Mouse (Mus musculus): ENCODE data around the gene Kpna6. TPM values are rescaled to one million over a fixed set of nuclear protein-coding genes. Genes with fewer than 3 reads are reported as not detected.

The Kpna6 gene
- polyA plus RNA-seq, 1 experiment from 2014 or later, result 3.7 TPM

DNA sequence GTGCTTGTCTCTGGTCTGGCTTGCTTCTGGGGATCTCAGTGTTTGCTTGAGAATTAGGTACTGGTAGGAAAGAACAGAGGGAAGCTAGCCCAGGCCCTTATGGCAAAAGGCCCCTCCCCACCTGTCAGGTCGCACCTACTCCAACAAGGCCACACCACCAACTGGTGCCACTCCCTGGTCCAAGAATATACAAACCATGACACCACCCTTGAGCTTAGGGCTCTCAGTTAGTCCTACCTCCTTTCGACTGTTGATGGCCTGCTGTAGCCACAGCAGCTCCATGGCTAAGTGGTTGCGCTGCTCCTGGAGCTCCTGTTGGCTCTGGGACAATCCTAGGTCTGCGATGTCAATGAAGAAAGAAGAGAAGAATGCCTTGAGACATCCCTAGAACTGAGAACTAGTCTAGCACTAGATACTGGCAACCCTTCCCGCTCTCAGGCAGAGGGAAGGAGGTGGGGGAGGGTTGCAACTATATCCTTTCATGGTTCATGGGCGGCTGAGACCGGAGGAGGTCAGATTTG, 55.4 kb downstream of the Kpna6 start:
- H3K27me3 ChIP-seq (ENCODE audit: insufficient read depth, low read length), result no peaks in the 10 kb centered on the region
- no peak overlapping the region for H3K27ac ChIP-seq (ENCODE audit: low read depth)
- no peak for DNase-seq
- no peak for ATAC-seq
- no peak overlapping the region for H3K4me3 ChIP-seq (ENCODE audit: low read depth, low read length)
- no peak overlapping the region for H3K4me2 ChIP-seq (ENCODE audit: low read depth, low read length)
- peaks cover 2% of the 10 kb centered on the region; the same call in 1 of the 2 replicates for H3K36me3 ChIP-seq (replicated peaks; ENCODE audit: insufficient read depth, low read length)
- H3K9ac ChIP-seq (replicated peaks), result no peak overlapping the region
- no peak for TF ChIP-seq EP300 (IDR thresholded peaks at IDR 0.05; ENCODE audit: low read depth)
- no peak for TF ChIP-seq CTCF (IDR thresholded peaks at IDR 0.05; ENCODE audit: low read depth)
- H3K4me1 ChIP-seq (ENCODE audit: insufficient read depth), result peaks cover 8% of the 10 kb centered on the region; the same call in 1 of the 2 replicates
- no peaks in the 10 kb centered on the region for H3K9me3 ChIP-seq (ENCODE audit: low read length)
- WGBS (ENCODE audit: insufficient replicate concordance), result 90% methylated on average over 7 of the region's 7 CpGs

DNA sequence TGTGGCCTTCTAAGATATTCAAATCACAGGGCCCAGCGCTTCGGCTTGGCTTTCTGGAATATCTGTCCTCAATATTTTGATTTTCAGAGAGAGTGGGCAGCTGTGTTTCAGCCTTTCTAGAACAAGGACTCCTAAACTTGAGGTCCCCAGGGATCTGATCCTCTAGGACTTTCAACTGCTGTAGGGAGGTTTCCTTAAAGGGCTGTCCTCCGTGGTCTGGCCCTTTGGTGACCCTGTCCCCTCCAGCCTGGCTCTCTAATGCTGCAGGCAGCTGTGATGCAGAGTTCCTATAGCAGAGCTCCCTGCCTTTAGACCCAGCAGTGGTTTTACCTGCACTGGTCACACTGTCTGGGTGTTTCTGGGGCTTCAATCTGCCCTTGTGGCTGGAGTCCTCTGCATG, 55.9 kb downstream of the Kpna6 start:
- ATAC-seq, result no peak
- H3K9ac ChIP-seq (replicated peaks), result no peak overlapping the region
- no peaks in the 10 kb centered on the region for H3K27me3 ChIP-seq (ENCODE audit: insufficient read depth, low read length)
- no peak for DNase-seq
- H3K4me2 ChIP-seq (ENCODE audit: low read depth, low read length), result no peak overlapping the region
- H3K27ac ChIP-seq (ENCODE audit: low read depth), result no peak overlapping the region
- peaks cover 8% of the 10 kb centered on the region; the same call in 1 of the 2 replicates for H3K4me1 ChIP-seq (ENCODE audit: insufficient read depth)
- TF ChIP-seq CTCF (IDR thresholded peaks at IDR 0.05; ENCODE audit: low read depth) (no peak), EP300 (IDR thresholded peaks at IDR 0.05; ENCODE audit: low read depth) (no peak)
- H3K4me3 ChIP-seq (ENCODE audit: low read depth, low read length), result no peak overlapping the region
- no peaks in the 10 kb centered on the region for H3K9me3 ChIP-seq (ENCODE audit: low read length)
- H3K36me3 ChIP-seq (replicated peaks; ENCODE audit: insufficient read depth, low read length), result peaks cover 2% of the 10 kb centered on the region; the same call in 1 of the 2 replicates
- 85% methylated on average over 3 of the region's 3 CpGs for WGBS (ENCODE audit: insufficient replicate concordance)

DNA sequence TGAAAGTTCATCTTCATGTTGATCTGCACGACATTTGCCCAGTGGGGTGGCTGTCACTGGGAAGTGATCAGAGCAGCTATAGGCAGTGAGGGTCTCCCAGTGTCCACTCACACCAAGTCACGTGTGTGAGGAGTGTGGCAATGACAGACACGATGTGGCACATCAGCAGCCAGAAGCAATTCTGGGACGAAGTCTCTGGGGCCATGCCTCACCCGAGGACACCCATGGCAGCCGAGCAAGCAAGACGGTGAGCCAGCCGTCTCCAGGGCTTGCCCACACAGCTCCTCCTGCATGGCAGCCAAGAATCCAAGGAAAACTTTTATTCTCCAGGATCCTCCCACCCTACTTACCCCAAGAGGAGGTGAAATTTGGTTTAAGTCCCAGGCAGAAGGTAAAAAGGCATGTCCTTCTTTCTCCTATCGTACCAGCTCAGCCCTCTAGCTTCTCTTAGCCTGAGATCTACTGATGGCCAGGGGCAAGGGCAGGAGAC, 56.7 kb downstream of the Kpna6 start:
- H3K27me3 ChIP-seq (ENCODE audit: insufficient read depth, low read length), result no peaks in the 10 kb centered on the region
- no peaks in the 10 kb centered on the region for H3K9me3 ChIP-seq (ENCODE audit: low read length)
- DNase-seq (no peak), ATAC-seq (no peak)
- peaks cover 8% of the 10 kb centered on the region; the same call in 1 of the 2 replicates for H3K4me1 ChIP-seq (ENCODE audit: insufficient read depth)
- WGBS (ENCODE audit: insufficient replicate concordance), result 83% methylated on average over 9 of the region's 9 CpGs
- no peak overlapping the region for H3K4me3 ChIP-seq (ENCODE audit: low read depth, low read length)
- peaks cover 2% of the 10 kb centered on the region; the same call in 1 of the 2 replicates for H3K36me3 ChIP-seq (replicated peaks; ENCODE audit: insufficient read depth, low read length)
- H3K9ac ChIP-seq (replicated peaks), result no peak overlapping the region
- H3K27ac ChIP-seq (ENCODE audit: low read depth), result no peak overlapping the region
- no peak overlapping the region for H3K4me2 ChIP-seq (ENCODE audit: low read depth, low read length)
- TF ChIP-seq CTCF (IDR thresholded peaks at IDR 0.05; ENCODE audit: low read depth) (no peak), EP300 (IDR thresholded peaks at IDR 0.05; ENCODE audit: low read depth) (no peak)

DNA sequence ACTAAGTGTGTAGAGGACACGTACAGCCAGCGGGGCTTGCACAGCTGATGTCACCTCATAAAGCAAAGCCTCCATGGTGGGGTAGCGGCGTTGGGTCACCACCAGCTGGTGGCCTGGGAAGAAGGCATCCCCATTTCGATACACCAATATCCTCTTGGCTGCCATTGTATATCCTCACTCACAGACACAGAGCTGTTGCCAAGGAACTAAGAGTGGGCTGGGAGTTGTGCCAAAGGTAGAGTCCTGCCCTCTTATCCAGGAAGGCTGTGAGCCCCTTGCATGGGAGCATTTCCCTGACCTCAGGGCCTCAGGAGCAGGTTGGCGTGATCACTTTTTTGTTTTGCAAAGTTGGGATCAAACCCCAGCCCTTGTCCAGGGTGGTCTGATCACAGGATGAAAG, 58.5 kb downstream of the Kpna6 start, which contains the start of gene Dcdc2b:
Gene Dcdc2b (minus strand): TSS at position 165 of the 400 bp plus-strand sequence.
- H3K9ac ChIP-seq (replicated peaks), result no peak within 1 kb of the TSS
- H3K4me3 ChIP-seq (ENCODE audit: low read depth, low read length), result no peak within 1 kb of the TSS
- ATAC-seq, result no peak
- no peak for DNase-seq
- no peak within 1 kb of the TSS for H3K27ac ChIP-seq (ENCODE audit: low read depth)
- no peaks in the 10 kb centered on the region for H3K9me3 ChIP-seq (ENCODE audit: low read length)
- peaks cover 6% of the 10 kb centered on the region for H3K36me3 ChIP-seq (replicated peaks; ENCODE audit: insufficient read depth, low read length)
- no peaks in the 10 kb centered on the region for H3K27me3 ChIP-seq (ENCODE audit: insufficient read depth, low read length)
- 86% methylated on average over 6 of the region's 6 CpGs for WGBS (ENCODE audit: insufficient replicate concordance)
- H3K4me2 ChIP-seq (ENCODE audit: low read depth, low read length), result no peak within 1 kb of the TSS
- TF ChIP-seq CTCF (IDR thresholded peaks at IDR 0.05; ENCODE audit: low read depth) (no peak), EP300 (IDR thresholded peaks at IDR 0.05; ENCODE audit: low read depth) (no peak)
- H3K4me1 ChIP-seq (ENCODE audit: insufficient read depth), result peaks cover 8% of the 10 kb centered on the region; the same call in 1 of the 2 replicates

DNA sequence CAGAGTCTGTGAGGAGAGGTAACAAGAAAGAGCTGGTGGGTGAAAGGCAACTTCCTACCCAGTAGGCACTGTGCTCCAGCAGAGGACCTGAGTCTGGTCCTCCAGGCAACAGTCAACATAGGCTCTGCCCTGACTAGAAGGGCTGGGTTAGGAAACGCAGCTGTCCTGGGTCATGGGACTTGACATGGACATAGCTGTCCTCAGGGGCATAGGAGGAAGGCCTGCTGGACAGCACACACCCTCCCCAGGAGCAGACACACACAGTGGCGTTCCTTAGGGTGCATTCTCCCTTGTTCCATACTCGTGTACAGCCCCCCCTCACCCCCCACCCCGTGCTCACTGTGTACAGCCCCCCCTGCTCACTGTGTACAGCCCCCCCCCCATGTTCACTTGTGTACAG, 62.1 kb downstream of the Kpna6 start:
- no peak overlapping the region for H3K4me3 ChIP-seq (ENCODE audit: low read depth, low read length)
- no peak overlapping the region for H3K9ac ChIP-seq (replicated peaks)
- no peaks in the 10 kb centered on the region for H3K27me3 ChIP-seq (ENCODE audit: insufficient read depth, low read length)
- TF ChIP-seq EP300 (IDR thresholded peaks at IDR 0.05; ENCODE audit: low read depth) (no peak), CTCF (IDR thresholded peaks at IDR 0.05; ENCODE audit: low read depth) (no peak)
- WGBS (ENCODE audit: insufficient replicate concordance), result 60% methylated on average over 4 of the region's 4 CpGs
- peaks cover 5% of the 10 kb centered on the region; the same call in 1 of the 2 replicates for H3K4me1 ChIP-seq (ENCODE audit: insufficient read depth)
- no peak overlapping the region for H3K27ac ChIP-seq (ENCODE audit: low read depth)
- ATAC-seq (no peak), DNase-seq (no peak)
- H3K9me3 ChIP-seq (ENCODE audit: low read length), result no peaks in the 10 kb centered on the region
- peaks cover 26% of the 10 kb centered on the region for H3K36me3 ChIP-seq (replicated peaks; ENCODE audit: insufficient read depth, low read length)
- no peak overlapping the region for H3K4me2 ChIP-seq (ENCODE audit: low read depth, low read length)

DNA sequence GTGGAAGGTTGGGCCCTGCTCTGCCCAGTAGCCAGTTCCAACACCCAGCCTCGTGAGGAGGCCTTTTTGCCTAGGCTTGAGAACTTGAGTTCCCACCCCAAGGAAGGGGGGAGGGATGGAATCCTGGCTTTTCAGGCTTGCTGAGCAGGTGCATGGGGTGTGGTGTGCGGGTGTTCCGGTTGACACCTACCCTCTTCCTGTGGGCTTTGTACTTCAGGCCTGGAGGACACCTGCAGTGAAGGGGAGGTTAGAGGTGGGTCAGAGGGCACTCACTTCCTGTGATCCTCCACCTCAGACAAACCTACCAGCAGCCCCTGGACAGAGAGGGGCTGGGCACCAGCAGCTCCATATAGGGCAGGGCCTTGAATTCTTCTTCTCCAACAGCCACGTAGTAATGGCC, 62.5 kb downstream of the Kpna6 start:
- no peaks in the 10 kb centered on the region for H3K9me3 ChIP-seq (ENCODE audit: low read length)
- H3K9ac ChIP-seq (replicated peaks), result no peak overlapping the region
- DNase-seq (no peak), ATAC-seq (no peak)
- H3K36me3 ChIP-seq (replicated peaks; ENCODE audit: insufficient read depth, low read length), result peaks cover 29% of the 10 kb centered on the region
- no peak overlapping the region for H3K27ac ChIP-seq (ENCODE audit: low read depth)
- no peak overlapping the region for H3K4me2 ChIP-seq (ENCODE audit: low read depth, low read length)
- peaks cover 5% of the 10 kb centered on the region; the same call in 1 of the 2 replicates for H3K4me1 ChIP-seq (ENCODE audit: insufficient read depth)
- no peaks in the 10 kb centered on the region for H3K27me3 ChIP-seq (ENCODE audit: insufficient read depth, low read length)
- no peak for TF ChIP-seq CTCF (IDR thresholded peaks at IDR 0.05; ENCODE audit: low read depth)
- no peak for TF ChIP-seq EP300 (IDR thresholded peaks at IDR 0.05; ENCODE audit: low read depth)
- WGBS (ENCODE audit: insufficient replicate concordance), result 76% methylated on average over 4 of the region's 4 CpGs
- no peak overlapping the region for H3K4me3 ChIP-seq (ENCODE audit: low read depth, low read length)
